Mouse (Mus musculus): ENCODE measurements around the gene Fbxo45. TPM values are rescaled to one million over a fixed set of nuclear protein-coding genes. Genes with fewer than 3 reads are reported as not detected.

Fbxo45 gene
- total and polyA plus RNA-seq, 3 experiments = 21.4 to 24.4 (median 22.4) TPM

GRCm38 (mm10) chr16:32222399-32222798, 24.6 kb downstream of the Fbxo45 start:
- Histone ChIP-seq H3K27ac (ENCODE audit: insufficient read depth, low read depth) (no peak overlapping the region), H3K9me3 (replicated peaks; ENCODE audit: low read length) (peaks cover 2% of the 10 kb centered on the region), H3K4me2 (ENCODE audit: insufficient read depth, low read depth, poor library complexity, severe bottlenecking) (no peak overlapping the region), H3K4me1 (ENCODE audit: control insufficient read depth in 1 of 2, insufficient read depth in 2 of 2) (peaks cover 0 to 4% of the 10 kb centered on the region in 2 experiments; a peak in 1 of 4 replicates), H3K79me2 (replicated peaks; ENCODE audit: control insufficient read depth, extremely low read depth, insufficient read depth, poor library complexity, severe bottlenecking) (no peaks in the 10 kb centered on the region), H3K36me3 (replicated peaks in 1 of 2; ENCODE audit: control insufficient read depth in 1 of 2, insufficient read depth in 1 of 2, low read length in 1 of 2) (no peaks in the 10 kb centered on the region), H3K27me3 (replicated peaks) (no peaks in the 10 kb centered on the region), H3K4me3 (replicated peaks in 1 of 3; ENCODE audit: low read depth in 2 of 3, low read length in 2 of 3, poor library complexity in 1 of 3) (no peak overlapping the region), H3K9ac (ENCODE audit: insufficient read depth, low read depth) (no peak overlapping the region)
- no peak for DNase-seq (ENCODE audit: extremely low read depth)
- dilution Hi-C loops (cut with MboI; ENCODE audit: extremely low pct_ligation_motif_present, extremely low pct_unique_long_range_greater_than_20kb, low sequenced_read_pairs) = no loop called here
- TF ChIP-seq NELFE (IDR thresholded peaks at IDR 0.05; ENCODE audit: low read depth, low read length) (no peak), MAFK (IDR thresholded peaks at IDR 0.05; ENCODE audit: insufficient replicate concordance, low read length) (no peak), E2F4 (IDR thresholded peaks at IDR 0.05; ENCODE audit: insufficient replicate concordance, low read depth, low read length) (no peak), USF2 (conservative IDR thresholded peaks at IDR 0.05; ENCODE audit: low read depth, low read length) (no peak), CTCF (conservative IDR thresholded peaks at IDR 0.05 in 1 of 2, IDR thresholded peaks at IDR 0.05 in 1 of 2; ENCODE audit: low read depth in 2 of 2, low read length in 2 of 2) (no peak), JUND (conservative IDR thresholded peaks at IDR 0.05; ENCODE audit: low read depth, low read length) (no peak), ZKSCAN1 (IDR thresholded peaks at IDR 0.05; ENCODE audit: borderline replicate concordance, low read depth, low read length) (no peak), MXI1 (IDR thresholded peaks at IDR 0.05; ENCODE audit: low read depth, low read length) (no peak), CHD1 (IDR thresholded peaks at IDR 0.05; ENCODE audit: low read depth, low read length) (no peak), TBP (conservative IDR thresholded peaks at IDR 0.05; ENCODE audit: low read depth, low read length) (no peak), IRF4 (IDR thresholded peaks at IDR 0.05; ENCODE audit: low read depth, low read length) (no peak), GABPA (IDR thresholded peaks at IDR 0.05; ENCODE audit: insufficient replicate concordance, low read depth, low read length) (no peak), UBTF (IDR thresholded peaks at IDR 0.05; ENCODE audit: low read depth, low read length) (no peak), ZC3H11A (IDR thresholded peaks at IDR 0.05; ENCODE audit: low read depth, low read length) (no peak), ZNF384 (IDR thresholded peaks at IDR 0.05; ENCODE audit: low read depth, low read length) (no peak), TCF12 (IDR thresholded peaks at IDR 0.05; ENCODE audit: low read depth, low read length) (no peak), MAX (IDR thresholded peaks at IDR 0.05; ENCODE audit: low read length) (no peak), USF1 (IDR thresholded peaks at IDR 0.05; ENCODE audit: low read depth, low read length) (no peak), KAT2A (IDR thresholded peaks at IDR 0.05; ENCODE audit: insufficient replicate concordance, low read length) (no peak)
- in situ Hi-C loops (cut with MboI; ENCODE audit: low pct_ligation_motif_present, low pct_unique_long_range_greater_than_20kb, low sequenced_read_pairs) = no loop called here

GRCm38 (mm10) chr16:32221803-32222202, 25.2 kb downstream of the Fbxo45 start:
- peaks cover 0 to 4% of the 10 kb centered on the region in 2 experiments; a peak in 1 of 4 replicates for H3K4me1 ChIP-seq (ENCODE audit: control insufficient read depth in 1 of 2, insufficient read depth in 2 of 2)
- H3K27ac ChIP-seq (ENCODE audit: insufficient read depth, low read depth) = no peak overlapping the region
- H3K27me3 ChIP-seq (replicated peaks) = no peaks in the 10 kb centered on the region
- no peak overlapping the region for H3K4me2 ChIP-seq (ENCODE audit: insufficient read depth, low read depth, poor library complexity, severe bottlenecking)
- no peak for TF ChIP-seq CHD1 (IDR thresholded peaks at IDR 0.05; ENCODE audit: low read depth, low read length)
- TF ChIP-seq SIN3A (IDR thresholded peaks at IDR 0.05; ENCODE audit: low read length) = no peak
- TF ChIP-seq UBTF (IDR thresholded peaks at IDR 0.05; ENCODE audit: low read depth, low read length) = no peak
- no peak for TF ChIP-seq HCFC1 (IDR thresholded peaks at IDR 0.05; ENCODE audit: low read depth, low read length)
- no peak for TF ChIP-seq PAX5 (IDR thresholded peaks at IDR 0.05; ENCODE audit: low read length)
- TF ChIP-seq ZMIZ1 (IDR thresholded peaks at IDR 0.05; ENCODE audit: low read depth, low read length) = no peak
- TF ChIP-seq EP300 (IDR thresholded peaks at IDR 0.05; ENCODE audit: low read length) = no peak
- no peak for TF ChIP-seq MAX (IDR thresholded peaks at IDR 0.05; ENCODE audit: low read length)
- TF ChIP-seq MXI1 (IDR thresholded peaks at IDR 0.05; ENCODE audit: low read depth, low read length) = no peak
- TF ChIP-seq NRF1 (IDR thresholded peaks at IDR 0.05; ENCODE audit: low read depth, low read length) = no peak
- no peak for TF ChIP-seq IRF4 (IDR thresholded peaks at IDR 0.05; ENCODE audit: low read depth, low read length)
- no peak for TF ChIP-seq BHLHE40 (IDR thresholded peaks at IDR 0.05; ENCODE audit: low read depth, low read length)
- TF ChIP-seq MAFK (IDR thresholded peaks at IDR 0.05; ENCODE audit: insufficient replicate concordance, low read length) = no peak
- no peak for TF ChIP-seq NELFE (IDR thresholded peaks at IDR 0.05; ENCODE audit: low read depth, low read length)
- TF ChIP-seq MEF2A (IDR thresholded peaks at IDR 0.05; ENCODE audit: borderline replicate concordance, low read depth, low read length) = no peak
- TF ChIP-seq ZNF384 (IDR thresholded peaks at IDR 0.05; ENCODE audit: low read depth, low read length) = no peak
- no peak for TF ChIP-seq ETS1 (conservative IDR thresholded peaks at IDR 0.05; ENCODE audit: low read depth, low read length)
- TF ChIP-seq TCF12 (IDR thresholded peaks at IDR 0.05; ENCODE audit: low read depth, low read length) = no peak
- no peak for TF ChIP-seq JUN (IDR thresholded peaks at IDR 0.05; ENCODE audit: insufficient read depth, low read depth, low read length)
- TF ChIP-seq E2F4 (IDR thresholded peaks at IDR 0.05; ENCODE audit: insufficient replicate concordance, low read depth, low read length) = no peak
- in situ Hi-C loops (cut with MboI; ENCODE audit: low pct_ligation_motif_present, low pct_unique_long_range_greater_than_20kb, low sequenced_read_pairs) = no loop called here
- no peak overlapping the region for H3K9ac ChIP-seq (ENCODE audit: insufficient read depth, low read depth)
- peaks cover 2% of the 10 kb centered on the region for H3K9me3 ChIP-seq (replicated peaks; ENCODE audit: low read length)
- H3K79me2 ChIP-seq (replicated peaks; ENCODE audit: control insufficient read depth, extremely low read depth, insufficient read depth, poor library complexity, severe bottlenecking) = no peaks in the 10 kb centered on the region
- H3K36me3 ChIP-seq (replicated peaks in 1 of 2; ENCODE audit: control insufficient read depth in 1 of 2, insufficient read depth in 1 of 2, low read length in 1 of 2) = no peaks in the 10 kb centered on the region
- dilution Hi-C loops (cut with MboI; ENCODE audit: extremely low pct_ligation_motif_present, extremely low pct_unique_long_range_greater_than_20kb, low sequenced_read_pairs) = no loop called here
- no peak for DNase-seq (ENCODE audit: extremely low read depth)
- no peak overlapping the region for H3K4me3 ChIP-seq (replicated peaks in 1 of 3; ENCODE audit: low read depth in 2 of 3, low read length in 2 of 3, poor library complexity in 1 of 3)
